ENCODE assay signal across 1 mouse cellular context in the genomic region with DNA sequence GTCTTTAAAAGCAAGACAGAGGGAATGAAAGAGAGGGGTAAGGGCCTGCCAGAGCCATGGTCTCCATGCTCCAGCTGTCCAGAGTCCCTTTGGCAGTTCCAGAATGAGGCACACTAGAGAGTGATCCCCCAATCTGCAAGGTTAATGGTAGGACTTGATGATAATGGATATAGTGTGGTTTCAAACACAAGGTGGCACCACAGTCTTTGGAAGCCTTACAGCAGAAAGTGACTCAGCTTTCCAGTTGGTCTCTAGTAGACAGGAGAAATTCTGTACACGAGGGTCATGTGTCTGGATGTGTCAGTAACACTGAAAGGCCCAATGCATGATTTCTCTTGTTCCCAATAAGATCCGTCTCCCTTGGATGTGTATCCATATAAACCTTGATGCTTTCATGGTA. TPM values are rescaled to one million over a fixed set of nuclear protein-coding genes. Genes with fewer than 3 reads are reported as not detected.
"Had no signal": no experiment of that assay in that cellular context is flagged by ENCODE, and none has a peak within 500 bp of the region (broad histone marks: within the 10 kb centered on the region; RNA-seq: fewer than 3 reads in every experiment).

No protein-coding gene starts in this region.

RNA-seq across cellular contexts. Expression of a gene that starts 45.7 kb away (rescaled TPM):
- polyA plus RNA-seq: erythroblast, embryonic 14.5 days had no signal
